Mouse (Mus musculus): Measurements from ENCODE around the gene Ppp2r3a.

- TF ChIP-seq CTCF (IDR thresholded peaks at IDR 0.05; ENCODE audit: low read depth) (no peak), EP300 (IDR thresholded peaks at IDR 0.05; ENCODE audit: low read depth) (no peak)
These were observed 11.4 kb downstream of the Ppp2r3a start for GRCm38 (mm10) chr9:101240161-101240560.
